Mouse (Mus musculus) CH12.LX (cell line): ENCODE measurements around the gene Zmat5. TPM values are rescaled to one million over a fixed set of nuclear protein-coding genes. Genes with fewer than 3 reads are reported as not detected.

Source experiments
- DNase-seq: peaks from one replicate; pipeline ENCODE4 v3.0.0-alpha.2; 2013; ENCODE audit errors: extremely low read depth
- H3K27ac ChIP-seq: 2 replicates; pipeline ENCODE4 v1.5.1; 2012; ENCODE audit warnings: low read depth, mild to moderate bottlenecking, control low read depth, moderate library complexity; ENCODE audit not compliant: insufficient read depth
- H3K27me3 ChIP-seq: replicated peaks from 2 replicates; pipeline ENCODE3; 2012; ENCODE audit warnings: inconsistent platforms
- H3K36me3 ChIP-seq, 2 experiments: replicated peaks in 1 of 2; 2 replicates each; pipeline versions ENCODE3 to v1.6.1; 2012; ENCODE audit warnings: inconsistent platforms in 1 of 2, low read length in 1 of 2, mild to moderate bottlenecking in 1 of 2, mixed read lengths in 1 of 2, moderate library complexity in 1 of 2; ENCODE audit not compliant: control insufficient read depth in 1 of 2, insufficient read depth in 1 of 2
- H3K4me1 ChIP-seq, 2 experiments: 2 replicates each; pipeline ENCODE4 v1.6.1; 2012; ENCODE audit warnings: inconsistent platforms in 1 of 2, moderate library complexity in 1 of 2; ENCODE audit not compliant: insufficient read depth in 2 of 2, control insufficient read depth in 1 of 2
- H3K4me2 ChIP-seq: 2 replicates; pipeline ENCODE4 v1.6.1; 2012; ENCODE audit warnings: low read depth, mild to moderate bottlenecking, control low read depth; ENCODE audit not compliant: poor library complexity, insufficient read depth, severe bottlenecking
- H3K4me3 ChIP-seq, 3 experiments: fragments of 150-350 bp in 1 of 3; sonication (generic) in 1 of 3; replicated peaks in 1 of 3; 2 replicates each; pipeline versions ENCODE3 to v1.5.1; 2011 to 2012; ENCODE audit warnings: low read depth in 2 of 3, low read length in 2 of 3, mild to moderate bottlenecking in 2 of 3, moderate library complexity in 2 of 3, control low read depth in 1 of 3, improper control_type of control experiment in 1 of 3, inconsistent platforms in 1 of 3, mixed read lengths in 1 of 3; ENCODE audit not compliant: poor library complexity in 1 of 3
- H3K79me2 ChIP-seq: replicated peaks from 2 replicates; pipeline ENCODE4 v1.6.1; 2012; ENCODE audit warnings: mild to moderate bottlenecking, moderate library complexity; ENCODE audit not compliant: control insufficient read depth, poor library complexity, insufficient read depth, severe bottlenecking; ENCODE audit errors: extremely low read depth
- H3K9ac ChIP-seq: 2 replicates; pipeline ENCODE4 v1.6.1; 2012; ENCODE audit warnings: low read depth, mild to moderate bottlenecking, control low read depth, moderate library complexity; ENCODE audit not compliant: insufficient read depth
- H3K9me3 ChIP-seq: replicated peaks from 2 replicates; pipeline ENCODE3; 2012; ENCODE audit warnings: low read length, inconsistent platforms, mixed read lengths
- BHLHE40 ChIP-seq: IDR thresholded peaks from 2 replicates; pipeline ENCODE4 v1.6.1; 2011; ENCODE audit warnings: mild to moderate bottlenecking, low read depth, low read length, improper control_type of control experiment
- CHD2 ChIP-seq: IDR thresholded peaks from 2 replicates; pipeline ENCODE4 v1.6.1; 2011; ENCODE audit warnings: low read length, improper control_type of control experiment
- CTCF ChIP-seq, 2 experiments: IDR thresholded peaks in 1 of 2; conservative IDR thresholded peaks in 1 of 2; 2 replicates each; pipeline ENCODE4 v1.5.1; 2011 to 2012; ENCODE audit warnings: low read depth in 2 of 2, low read length in 2 of 2, improper control_type of control experiment in 1 of 2, inconsistent platforms in 1 of 2, mild to moderate bottlenecking in 1 of 2, moderate library complexity in 1 of 2
- E2F4 ChIP-seq: IDR thresholded peaks from 2 replicates; pipeline ENCODE4 v1.6.1; 2011; ENCODE audit warnings: low read depth, low read length, improper control_type of control experiment; ENCODE audit not compliant: insufficient replicate concordance
- ETS1 ChIP-seq: conservative IDR thresholded peaks from 2 replicates; pipeline ENCODE4 v1.6.1; 2012; ENCODE audit warnings: low read depth, mild to moderate bottlenecking, inconsistent platforms, low read length, improper control_type of control experiment, moderate library complexity
- GABPA ChIP-seq: IDR thresholded peaks from 2 replicates; pipeline ENCODE4 v1.6.1; 2012; ENCODE audit warnings: low read depth, low read length, improper control_type of control experiment, inconsistent platforms; ENCODE audit not compliant: insufficient replicate concordance
- HCFC1 ChIP-seq: IDR thresholded peaks from 2 replicates; pipeline ENCODE4 v1.6.1; 2012; ENCODE audit warnings: low read depth, mild to moderate bottlenecking, inconsistent platforms, low read length, improper control_type of control experiment
- KAT2A ChIP-seq: IDR thresholded peaks from 2 replicates; pipeline ENCODE4 v1.6.1; 2012; ENCODE audit warnings: low read length, improper control_type of control experiment, inconsistent platforms; ENCODE audit not compliant: insufficient replicate concordance
- MAFK ChIP-seq: IDR thresholded peaks from 2 replicates; pipeline ENCODE4 v1.6.1; 2011; ENCODE audit warnings: low read length, improper control_type of control experiment; ENCODE audit not compliant: insufficient replicate concordance
- MAZ ChIP-seq: IDR thresholded peaks from 2 replicates; pipeline ENCODE4 v1.6.1; 2012; ENCODE audit warnings: low read depth, mild to moderate bottlenecking, inconsistent platforms, low read length, improper control_type of control experiment, moderate library complexity
- MEF2A ChIP-seq: IDR thresholded peaks from 2 replicates; pipeline ENCODE4 v1.6.1; 2014; ENCODE audit warnings: low read depth, mild to moderate bottlenecking, inconsistent platforms, low read length, improper control_type of control experiment, borderline replicate concordance
- MXI1 ChIP-seq: IDR thresholded peaks from 2 replicates; pipeline ENCODE4 v1.6.1; 2011; ENCODE audit warnings: mild to moderate bottlenecking, low read depth, low read length, improper control_type of control experiment
- MYC ChIP-seq: IDR thresholded peaks from 2 replicates; pipeline ENCODE4 v1.6.1; 2011; ENCODE audit warnings: low read depth, mild to moderate bottlenecking, improper control_type of control experiment, low read length
- PAX5 ChIP-seq: IDR thresholded peaks from 2 replicates; pipeline ENCODE4 v1.6.1; 2012; ENCODE audit warnings: low read length, inconsistent platforms, mixed read lengths
- POLR2A ChIP-seq: IDR thresholded peaks from 2 replicates; pipeline ENCODE4 v1.6.1; 2011; ENCODE audit warnings: low read depth, mild to moderate bottlenecking, improper control_type of control experiment, low read length
- RAD21 ChIP-seq: IDR thresholded peaks from 2 replicates; pipeline ENCODE4 v1.6.1; 2011; ENCODE audit warnings: low read depth, mild to moderate bottlenecking, low read length, improper control_type of control experiment, moderate library complexity
- SIN3A ChIP-seq: IDR thresholded peaks from 2 replicates; pipeline ENCODE4 v1.6.1; 2012; ENCODE audit warnings: low read length, improper control_type of control experiment, inconsistent platforms
- SMC3 ChIP-seq: IDR thresholded peaks from 2 replicates; pipeline ENCODE4 v1.6.1; 2011; ENCODE audit warnings: low read depth, low read length, improper control_type of control experiment
- TBP ChIP-seq: conservative IDR thresholded peaks from 2 replicates; pipeline ENCODE4 v1.6.1; 2011; ENCODE audit warnings: low read depth, low read length, improper control_type of control experiment
- TCF12 ChIP-seq: IDR thresholded peaks from 2 replicates; pipeline ENCODE4 v1.6.1; 2014; ENCODE audit warnings: low read depth, mild to moderate bottlenecking, inconsistent platforms, low read length, improper control_type of control experiment
- USF2 ChIP-seq: conservative IDR thresholded peaks from 2 replicates; pipeline ENCODE4 v1.6.1; 2011; ENCODE audit warnings: low read depth, low read length, improper control_type of control experiment
- ZC3H11A ChIP-seq: IDR thresholded peaks from 2 replicates; pipeline ENCODE4 v1.6.1; 2012; ENCODE audit warnings: low read depth, mild to moderate bottlenecking, inconsistent platforms, low read length, improper control_type of control experiment
- ZKSCAN1 ChIP-seq: IDR thresholded peaks from 2 replicates; pipeline ENCODE4 v1.6.1; 2012; ENCODE audit warnings: low read depth, inconsistent platforms, low read length, improper control_type of control experiment, borderline replicate concordance
- ZMIZ1 ChIP-seq: IDR thresholded peaks from 2 replicates; pipeline ENCODE4 v1.6.1; 2012; ENCODE audit warnings: low read depth, mild to moderate bottlenecking, inconsistent platforms, low read length, improper control_type of control experiment
- ZNF384 ChIP-seq: IDR thresholded peaks from 2 replicates; pipeline ENCODE4 v1.6.1; 2012; ENCODE audit warnings: low read depth, low read length, improper control_type of control experiment, inconsistent platforms
- dilution Hi-C: fragments of 300-500 bp; cut with MboI; formaldehyde crosslinking; loops from 2 replicates; pipeline ENCODE4 v1.14.3; 2020; ENCODE audit warnings: low sequenced_read_pairs; ENCODE audit not compliant: extremely low pct_unique_long_range_greater_than_20kb, extremely low pct_ligation_motif_present
- in situ Hi-C: fragments of 300-500 bp; cut with MboI; formaldehyde crosslinking; loops from 3 replicates; pipeline ENCODE4 v1.14.3; 2019; ENCODE audit warnings: low sequenced_read_pairs, low pct_ligation_motif_present, low pct_unique_long_range_greater_than_20kb, mixed read lengths
- polyA plus RNA-seq: library from polyadenylated mRNA; unstranded; fragments of >175 nt; gene quantifications from 2 replicates; pipeline ENCODE4 v1.2.1, GENCODE M21; 2012; ENCODE audit warnings: low read depth; ENCODE audit not compliant: insufficient read length
- total RNA-seq, 2 experiments: library from RNA; depleted of rRNA; stranded (reverse); fragments of 300-350 nt in 1 of 2; fragments of >200 nt in 1 of 2; gene quantifications; 2 replicates each; pipeline ENCODE4 v1.2.3; 2012 to 2014

The Zmat5 gene
- total and polyA plus RNA-seq, 3 experiments: 35.9 to 75.2 (median 51.4) TPM

- H3K4me1 ChIP-seq: no peaks in the 10 kb centered on the region
- H3K27ac ChIP-seq: no peak overlapping the region
- H3K9me3 ChIP-seq: no peaks in the 10 kb centered on the region
- no peaks in the 10 kb centered on the region for H3K27me3 ChIP-seq
- dilution Hi-C loops (no loop called here), in situ Hi-C loops (loop anchor here (5.0 kb wide), 2 partner anchors 34 to 46 kb away; no protein-coding TSS in a partner anchor)
- DNase-seq: no peak
- H3K4me2 ChIP-seq: no peak overlapping the region
- H3K36me3 ChIP-seq: peaks cover 34 to 91% of the 10 kb centered on the region in 2 experiments
- no peak for TF ChIP-seq BHLHE40
- TF ChIP-seq ETS1: no peak
- TF ChIP-seq E2F4: no peak
- no peak for TF ChIP-seq ZC3H11A
- H3K9ac ChIP-seq: no peak overlapping the region
- H3K4me3 ChIP-seq: no peak overlapping the region
- H3K79me2 ChIP-seq: no peaks in the 10 kb centered on the region
Observed at GRCm38 (mm10) chr11:4771756-4772155, 67.3 kb downstream of the Zmat5 start.

- in situ Hi-C loops: loop anchor here (5.0 kb wide), 2 partner anchors 36 to 44 kb away; no protein-coding TSS in a partner anchor
- no peaks in the 10 kb centered on the region for H3K79me2 ChIP-seq
- dilution Hi-C loops: no loop called here
- no peak overlapping the region for H3K9ac ChIP-seq
- H3K4me3 ChIP-seq: no peak overlapping the region
- no peaks in the 10 kb centered on the region for H3K4me1 ChIP-seq
- H3K4me2 ChIP-seq: no peak overlapping the region
- peaks cover 37 to 88% of the 10 kb centered on the region in 2 experiments for H3K36me3 ChIP-seq
- H3K27ac ChIP-seq: no peak overlapping the region
- no peaks in the 10 kb centered on the region for H3K27me3 ChIP-seq
- peak; percentile 75 for DNase-seq
- no peaks in the 10 kb centered on the region for H3K9me3 ChIP-seq
- peak; percentile 63 for TF ChIP-seq RAD21
- no peak for TF ChIP-seq TCF12
- TF ChIP-seq ZKSCAN1: no peak
- no peak for TF ChIP-seq GABPA
- TF ChIP-seq ZNF384: no peak
- peak; percentile 80 for TF ChIP-seq SMC3
- TF ChIP-seq CTCF (conservative IDR thresholded peaks at IDR 0.05 in 1 of 2, IDR thresholded peaks at IDR 0.05 in 1 of 2; ENCODE audit: low read depth in 2 of 2, low read length in 2 of 2): peak; percentile 79 to 82
- TF ChIP-seq TBP: no peak
- TF ChIP-seq KAT2A: no peak
Observed at GRCm38 (mm10) chr11:4772925-4773324, 68.4 kb downstream of the Zmat5 start.

- dilution Hi-C loops (no loop called here), in situ Hi-C loops (no loop called here)
- H3K27me3 ChIP-seq: no peaks in the 10 kb centered on the region
- no peaks in the 10 kb centered on the region for H3K9me3 ChIP-seq
- DNase-seq: no peak
- H3K36me3 ChIP-seq: peaks cover 57 to 96% of the 10 kb centered on the region in 2 experiments
- no peak overlapping the region for H3K27ac ChIP-seq
- 0 out of 4 replicates have a peak, but pooled peaks cover 0 to 3% of the 10 kb centered on the region in 2 experiments for H3K4me1 ChIP-seq
- no peak overlapping the region for H3K9ac ChIP-seq
- no peak overlapping the region for H3K4me3 ChIP-seq
- H3K4me2 ChIP-seq: no peak overlapping the region
- no peaks in the 10 kb centered on the region for H3K79me2 ChIP-seq
- TF ChIP-seq MAFK (no peak), RAD21 (no peak), MYC (no peak), SMC3 (no peak), PAX5 (no peak), MAZ (no peak), ETS1 (no peak), CHD2 (no peak), MXI1 (no peak), KAT2A (no peak), USF2 (no peak), MEF2A (no peak), TCF12 (no peak), ZC3H11A (no peak), POLR2A (no peak), ZMIZ1 (no peak), HCFC1 (no peak), SIN3A (no peak), TBP (no peak), BHLHE40 (no peak)
Observed at GRCm38 (mm10) chr11:4780927-4781326, 76.4 kb downstream of the Zmat5 start.
